Mouse (Mus musculus) urinary bladder, postnatal 10 days (tissue): ENCODE data around the gene Gm4491.

ENCODE experiments used
- DNase-seq: peaks from one replicate; pipeline ENCODE4 v3.0.0; 2022; ENCODE audit warnings: low spot score

Gene Gm4491

DNA sequence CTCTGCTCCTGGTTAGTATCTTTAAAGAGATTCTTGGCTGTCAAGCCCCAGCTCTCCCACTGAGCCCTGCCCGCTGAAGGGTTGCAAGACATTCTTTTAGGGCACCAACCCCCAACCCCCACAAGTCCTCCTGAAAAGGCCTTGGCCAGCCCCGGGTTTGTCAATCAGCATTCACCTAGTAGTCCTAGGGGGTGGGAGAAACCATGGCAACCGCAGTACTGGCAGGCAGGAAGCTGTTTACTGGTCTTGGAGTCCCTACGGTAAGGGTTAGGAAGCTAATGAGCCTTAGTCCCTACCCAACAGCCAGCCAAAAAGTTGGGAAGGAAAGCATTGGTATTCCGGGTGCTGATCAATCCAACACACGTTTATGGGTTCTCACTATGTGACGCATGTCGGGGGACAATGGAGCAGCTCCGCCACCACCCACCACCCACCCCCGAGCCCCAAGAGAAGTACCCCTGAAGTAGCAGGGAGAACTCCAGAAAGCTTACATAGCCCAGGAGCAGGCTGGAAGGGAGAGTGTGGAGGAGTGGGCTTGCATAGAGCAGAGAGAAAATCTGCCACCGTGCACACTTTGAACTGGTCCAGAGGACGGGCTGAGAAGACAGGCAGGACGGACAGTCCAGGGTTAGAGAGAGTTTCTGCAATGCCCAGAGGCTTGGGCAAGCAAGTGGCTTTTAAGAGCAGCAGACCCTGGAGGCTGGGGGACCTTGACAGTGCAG is at the start of gene Gm4491:
TSS of gene Gm4491 (minus strand) at position 61 of the 722 bp plus-strand sequence.
- no peak for DNase-seq

GRCm38 (mm10) chr14:57161833-57162232 is 46.1 kb upstream of the Gm4491 start:
- DNase-seq, result no peak

- no peak for DNase-seq
These were observed 45.5 kb upstream of the Gm4491 start for GRCm38 (mm10) chr14:57161201-57161600.

DNA sequence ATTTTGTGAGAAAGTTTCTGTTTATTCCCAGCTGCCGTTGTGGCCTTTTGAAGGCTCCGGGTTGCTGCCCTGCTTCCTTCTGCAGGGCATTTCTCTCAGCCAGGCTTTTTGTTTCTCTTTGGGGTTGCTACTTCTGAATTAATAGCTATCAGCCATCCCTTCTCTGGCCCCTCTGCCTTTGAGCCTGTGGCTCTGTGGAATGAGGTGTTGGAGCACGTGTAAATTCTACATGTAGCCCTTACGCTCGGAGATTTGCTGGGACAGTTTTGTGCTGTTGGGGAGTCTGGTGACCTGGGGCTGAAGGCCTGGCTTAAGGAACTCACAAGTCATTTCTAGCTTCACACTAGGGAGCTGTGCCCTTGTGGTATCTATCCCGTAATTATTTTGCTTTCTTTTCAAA is 39.2 kb upstream of the Gm4491 start:
- DNase-seq, result no peak

- no peak for DNase-seq
These were observed 30.1 kb upstream of the Gm4491 start for GRCm38 (mm10) chr14:57145741-57146140.

DNA sequence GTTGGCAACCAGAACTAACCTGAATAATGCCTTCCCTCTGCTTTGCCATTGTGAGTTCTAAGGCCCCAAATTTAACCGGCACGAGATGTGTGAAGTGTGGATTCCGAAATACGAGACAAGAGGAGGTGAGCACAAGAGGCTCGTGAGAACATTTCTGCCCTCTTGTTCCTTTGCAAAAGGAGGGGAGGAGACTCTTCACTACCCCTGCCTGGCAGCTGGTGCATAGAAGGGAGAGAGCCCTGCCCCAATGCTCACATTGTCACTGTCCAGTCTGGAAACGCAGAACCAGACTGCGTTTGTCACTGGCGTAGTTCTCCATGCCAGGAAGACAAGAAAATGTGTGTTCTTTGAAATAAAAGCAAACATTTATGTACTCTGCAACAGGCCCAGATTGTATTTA is 19.6 kb upstream of the Gm4491 start:
- DNase-seq, result no peak

GRCm38 (mm10) chr14:57133161-57133661 is 17.5 kb upstream of the Gm4491 start, which contains the start of gene Gjb6:
TSS of gene Gjb6 (minus strand) at chr14:57133611.
- DNase-seq, result no peak

- DNase-seq, result no peak
These were observed 11.7 kb upstream of the Gm4491 start for GRCm38 (mm10) chr14:57127383-57127782.

GRCm38 (mm10) chr14:57122295-57122694 is 6.6 kb upstream of the Gm4491 start:
- DNase-seq, result no peak

GRCm38 (mm10) chr14:57109194-57109593 is 6.5 kb downstream of the Gm4491 start:
- DNase-seq, result no peak

- no peak for DNase-seq
These were observed 7.8 kb downstream of the Gm4491 start for GRCm38 (mm10) chr14:57107916-57108315.

DNA sequence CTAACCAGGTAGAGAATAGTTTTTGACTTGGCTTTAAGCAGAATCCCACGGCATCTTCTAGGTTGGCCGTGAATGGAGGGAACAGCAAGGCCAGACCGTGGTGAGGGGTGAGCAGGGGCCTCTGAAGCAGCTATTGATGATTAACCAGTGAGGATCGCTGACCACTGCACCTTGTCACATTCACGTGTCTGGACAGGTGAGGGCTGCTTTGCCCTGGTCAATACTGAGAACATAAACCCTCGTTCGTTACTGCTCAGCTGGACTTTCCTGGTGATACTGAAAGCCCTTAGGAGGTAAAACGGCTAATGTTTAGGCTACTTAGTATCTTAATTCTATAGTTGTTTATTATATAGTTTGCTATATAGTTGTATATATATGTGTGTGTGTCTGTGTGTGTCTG is 8.6 kb downstream of the Gm4491 start:
- no peak for DNase-seq

GRCm38 (mm10) chr14:57105721-57106120 is 10.0 kb downstream of the Gm4491 start:
- DNase-seq, result no peak

DNA sequence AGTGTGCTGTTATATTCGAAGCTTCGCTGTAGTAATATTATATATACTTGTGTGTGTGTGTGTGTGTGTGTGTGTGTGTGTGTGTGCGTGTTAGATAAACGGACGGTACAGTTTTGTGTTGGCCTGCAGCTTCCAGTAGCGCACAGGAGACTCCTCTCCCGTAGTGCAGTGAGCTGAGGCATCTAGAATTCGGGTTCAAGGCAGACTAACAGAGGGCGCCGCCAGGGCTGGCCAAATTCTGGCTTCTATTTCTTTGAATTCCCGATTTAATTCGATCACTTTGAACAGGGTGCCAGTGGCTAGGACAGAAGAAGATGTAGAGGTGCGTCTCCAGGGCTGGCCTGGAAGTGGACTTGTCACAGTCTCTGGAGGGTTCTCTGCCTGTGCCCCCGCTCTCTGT is 10.6 kb downstream of the Gm4491 start:
- no peak for DNase-seq

- no peak for DNase-seq
These were observed 11.3 kb downstream of the Gm4491 start, which contains the start of gene Gjb2 for GRCm38 (mm10) chr14:57104106-57105023. TSS of gene Gjb2 (minus strand) at chr14:57104702.

DNA sequence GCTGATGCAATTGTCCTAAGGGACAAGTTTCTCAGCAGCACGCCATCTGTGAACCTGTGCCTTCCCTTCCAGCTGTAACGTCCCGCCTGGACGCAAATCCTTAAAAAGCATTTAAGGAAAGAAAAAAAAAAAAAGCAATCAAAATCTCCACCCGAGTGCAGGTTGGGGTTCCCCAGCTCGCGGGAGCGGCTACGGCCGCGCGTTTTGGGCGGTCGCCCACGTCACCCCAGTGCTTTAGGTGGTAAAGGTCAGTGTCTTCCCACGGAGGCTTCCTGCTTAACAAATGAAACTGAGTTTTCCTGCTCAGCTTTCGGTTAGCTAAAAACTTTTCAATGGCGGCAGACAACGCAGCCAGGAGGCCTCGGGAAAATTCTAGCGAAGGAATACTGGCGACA is 12.0 kb downstream of the Gm4491 start:
- no peak for DNase-seq

DNA sequence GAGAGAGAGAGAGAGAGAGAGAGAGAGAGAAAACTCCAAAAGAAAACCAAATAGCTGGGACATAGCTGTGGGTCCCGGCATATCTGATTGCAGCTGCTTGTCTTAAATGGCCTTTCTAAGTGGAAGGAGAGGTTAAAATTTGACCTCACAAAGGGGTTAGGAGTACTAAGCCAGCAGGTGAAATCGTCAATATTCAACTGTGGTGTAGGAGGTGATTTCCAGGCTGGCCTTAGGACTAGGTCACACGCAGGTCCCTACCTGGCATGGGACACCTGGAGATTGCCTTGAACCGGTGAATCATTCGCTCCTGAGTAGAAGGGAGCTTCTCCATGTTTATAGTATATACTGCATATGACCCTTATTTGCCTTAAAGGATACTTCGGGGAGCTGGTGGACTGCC is 12.6 kb downstream of the Gm4491 start:
- DNase-seq, result no peak

DNA sequence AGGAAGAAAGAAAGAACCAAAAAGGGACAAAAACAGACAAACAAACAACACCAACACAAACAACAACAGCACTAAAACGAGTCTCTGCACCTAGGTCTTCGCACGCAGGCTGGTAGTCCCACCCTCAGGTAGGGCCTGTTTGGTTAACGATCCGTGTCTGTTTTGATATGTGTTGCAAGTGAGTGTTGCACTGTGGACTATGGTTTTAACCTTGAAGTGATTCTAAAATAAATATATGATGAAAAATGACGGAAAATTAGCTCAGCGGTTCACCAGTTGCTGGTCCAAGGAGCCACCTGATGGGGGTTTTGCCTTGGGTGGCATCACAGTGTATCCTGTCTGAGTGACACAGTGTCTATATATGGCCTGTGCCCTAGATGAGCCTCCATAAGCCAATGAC is 14.1 kb downstream of the Gm4491 start:
- DNase-seq, result no peak

GRCm38 (mm10) chr14:57095855-57096254 is 19.8 kb downstream of the Gm4491 start:
- no peak for DNase-seq

DNA sequence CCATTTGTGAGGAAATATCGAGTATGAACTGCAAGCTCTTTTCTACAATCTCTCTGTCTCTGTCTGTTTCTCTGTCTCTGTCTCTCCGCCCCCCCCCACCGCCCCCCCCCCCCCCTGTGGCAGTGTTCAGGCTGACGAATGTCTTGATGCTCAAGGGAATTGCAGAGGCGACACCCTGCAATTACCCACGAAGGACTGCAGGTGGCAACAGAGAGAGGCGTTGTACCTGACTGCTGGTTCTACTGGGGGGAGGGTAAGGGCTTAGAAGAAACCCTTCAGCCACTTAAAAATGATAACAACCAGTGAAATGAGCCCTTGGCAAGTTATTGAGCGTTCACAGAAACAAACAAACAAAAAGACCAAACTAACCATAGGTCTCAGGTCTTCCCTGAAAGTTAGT is 22.7 kb downstream of the Gm4491 start:
- no peak for DNase-seq

GRCm38 (mm10) chr14:57090001-57090400 is 25.7 kb downstream of the Gm4491 start:
- no peak for DNase-seq

DNA sequence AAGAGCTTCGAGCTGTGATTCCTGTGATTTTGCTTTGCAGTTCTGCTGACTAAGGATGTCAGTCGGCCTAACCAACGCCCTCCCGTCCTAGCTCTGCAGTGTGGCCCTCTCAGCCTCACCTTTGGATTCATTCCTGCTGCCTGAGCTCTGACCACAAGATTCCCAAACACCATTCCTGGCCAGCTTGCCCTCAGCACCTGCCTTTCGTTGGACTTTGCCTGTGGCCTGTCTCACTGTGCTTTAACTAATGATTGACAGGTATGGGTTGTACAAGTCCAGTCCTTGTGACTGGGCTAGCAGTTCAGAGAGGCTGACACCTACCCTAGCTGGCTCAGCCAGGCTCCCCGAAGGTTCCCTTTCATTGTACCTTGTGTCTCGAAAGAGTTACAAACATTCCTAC is 26.6 kb downstream of the Gm4491 start:
- DNase-seq, result no peak

DNA sequence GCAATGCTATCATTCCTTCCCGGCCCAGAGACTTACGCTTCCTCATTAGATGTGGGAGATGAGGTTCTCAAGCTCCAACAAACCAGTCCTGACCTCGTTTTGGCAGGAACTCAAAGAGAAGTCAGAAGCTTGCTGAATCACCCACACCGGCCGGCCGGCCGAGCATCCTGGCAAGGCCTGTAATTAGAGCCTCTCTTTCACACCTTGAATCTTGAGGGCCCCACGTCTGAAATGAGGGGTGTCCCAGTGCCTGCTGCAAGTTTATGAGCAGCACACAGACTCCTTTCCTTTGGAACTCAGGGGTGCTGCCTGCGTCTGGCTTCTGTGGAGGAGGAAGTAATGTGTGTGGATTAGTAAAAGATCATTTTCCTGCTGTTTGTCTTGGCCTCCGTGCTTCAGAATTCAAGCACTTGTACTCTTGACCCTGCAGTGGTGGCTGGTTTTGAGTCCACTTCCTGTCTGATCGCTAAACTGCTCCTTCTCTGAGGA is 31.5 kb downstream of the Gm4491 start:
- DNase-seq, result no peak
